Mouse (Mus musculus): ENCODE measurements around the gene St6galnac5.

DNA sequence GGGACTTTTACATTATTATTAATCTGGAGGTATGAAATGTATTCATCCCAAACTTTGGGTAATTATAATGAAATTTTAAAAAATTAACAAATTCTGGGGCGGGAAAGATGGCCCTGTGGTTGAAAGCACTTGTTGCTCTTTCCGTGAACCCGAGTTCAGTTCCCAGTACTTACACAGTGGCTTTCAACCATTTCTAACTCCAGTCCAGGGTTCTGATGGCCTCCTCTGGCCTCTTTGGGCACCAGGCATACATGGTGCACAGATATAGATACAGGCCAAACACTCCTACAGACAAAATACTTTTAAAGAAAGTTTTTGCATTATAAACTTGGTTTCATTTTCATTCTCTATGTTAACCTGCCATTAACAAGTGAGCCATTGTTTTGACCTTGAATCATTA lies 68.4 kb downstream of the St6galnac5 start:
- TF ChIP-seq CTCF (IDR thresholded peaks at IDR 0.05; ENCODE audit: extremely low read depth, insufficient read depth, insufficient read length, insufficient replicate concordance), result no peak
- TF ChIP-seq POLR2A (IDR thresholded peaks at IDR 0.05; ENCODE audit: low read depth, low read length), result no peak

Data from spleen, adult 2 months (tissue).